Mouse (Mus musculus): ENCODE results near the gene Iqcd. TPM values are rescaled to one million over a fixed set of nuclear protein-coding genes. Genes with fewer than 3 reads are reported as not detected.

The Iqcd gene
- polyA plus RNA-seq, 1 experiment from 2014 or later: 1.1 TPM

DNA sequence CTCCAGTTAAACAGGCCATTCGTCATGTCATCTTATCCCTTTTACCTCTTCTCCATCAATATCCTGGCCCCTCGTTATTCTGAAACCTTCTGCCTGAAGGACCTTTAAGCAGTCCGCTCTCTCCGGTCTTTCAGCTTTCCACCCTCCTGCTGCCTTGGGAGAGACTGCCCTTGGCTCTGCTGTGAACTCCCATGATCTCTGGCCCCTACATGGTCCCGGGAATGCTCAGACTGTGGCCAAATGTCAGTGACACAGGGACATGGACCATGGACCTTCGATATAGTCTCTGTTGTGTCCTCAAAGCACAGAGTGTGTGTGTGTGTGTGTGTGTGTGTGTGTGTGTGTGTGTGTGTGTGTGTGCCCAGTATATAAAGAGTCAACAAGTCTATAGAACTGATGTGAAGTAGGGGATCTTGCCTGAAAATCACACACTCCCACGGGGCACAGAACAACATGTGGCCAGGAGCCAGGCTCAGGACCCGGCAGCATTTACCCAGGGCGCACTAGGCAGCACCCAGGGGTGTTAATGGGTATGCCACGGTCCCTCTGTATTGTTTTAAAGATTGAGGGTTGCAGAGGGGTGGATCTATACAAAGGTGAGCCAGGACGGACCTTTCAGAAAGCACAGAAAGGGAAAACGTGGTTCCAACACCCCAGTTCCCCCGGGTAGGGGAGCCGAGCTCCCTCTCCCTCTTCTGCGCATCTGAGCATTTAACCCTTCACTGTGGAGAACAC, 23.5 kb upstream of the Iqcd start:
- H3K4me2 ChIP-seq (ENCODE audit: low read length): no peak overlapping the region

DNA sequence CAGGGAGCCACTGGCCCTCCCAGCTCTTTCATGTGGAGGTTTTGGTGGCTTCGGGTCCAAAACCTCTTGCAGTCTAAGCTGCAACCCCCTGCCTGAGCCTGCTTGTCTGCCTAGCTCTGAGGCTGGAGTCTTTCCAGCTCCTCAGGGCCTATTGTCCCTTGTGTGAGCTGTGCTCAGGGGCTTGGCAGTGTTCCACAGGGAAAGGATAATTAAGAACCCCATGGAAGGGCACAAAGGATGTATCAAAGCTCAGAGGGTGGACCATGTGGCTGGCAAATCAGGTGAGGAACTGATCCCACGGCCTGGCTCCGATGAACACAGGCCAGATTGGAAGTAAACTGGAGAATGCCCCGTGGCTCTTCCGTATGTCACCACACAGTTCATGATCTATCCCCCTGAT, 22.7 kb upstream of the Iqcd start:
- H3K4me3 ChIP-seq (replicated peaks; ENCODE audit: low read depth, low read length): no peak overlapping the region
- no peak overlapping the region for H3K4me2 ChIP-seq (ENCODE audit: low read length)
- H3K27me3 ChIP-seq (ENCODE audit: insufficient read depth, low read length): no peaks in the 10 kb centered on the region
- 0 out of 2 replicates have a peak, but pooled peaks cover 2% of the 10 kb centered on the region for H3K36me3 ChIP-seq (ENCODE audit: insufficient read depth, low read length)
- H3K9me3 ChIP-seq (replicated peaks; ENCODE audit: low read length): no peaks in the 10 kb centered on the region
- peak overlapping the region; percentile 2; the same call in 1 of the 2 replicates for H3K9ac ChIP-seq (ENCODE audit: low read depth, low read length)
- H3K27ac ChIP-seq: peak overlapping the region; percentile 57; the same call in 1 of the 2 replicates
- peaks cover 73% of the 10 kb centered on the region for H3K4me1 ChIP-seq (replicated peaks; ENCODE audit: insufficient read depth, low read length)
- ATAC-seq (replicated peaks; ENCODE audit: low FRiP score, low read depth) (no peak), DNase-seq (ENCODE audit: low spot score) (no peak)
- no peak for TF ChIP-seq CTCF (IDR thresholded peaks at IDR 0.05; ENCODE audit: low read depth)
- WGBS: 69% methylated on average over 5 of the region's 5 CpGs

More for the DNA sequence above, 23.5 kb upstream of the Iqcd start:
- 46% methylated on average over 15 of the region's 15 CpGs for WGBS
- Histone ChIP-seq H3K9me3 (replicated peaks; ENCODE audit: low read length) (no peaks in the 10 kb centered on the region), H3K9ac (ENCODE audit: low read depth, low read length) (0 out of 2 replicates have a peak overlapping the region, but pooled peaks have one; percentile 2), H3K27ac (peak overlapping the region; percentile 57), H3K27me3 (ENCODE audit: insufficient read depth, low read length) (no peaks in the 10 kb centered on the region), H3K36me3 (ENCODE audit: insufficient read depth, low read length) (0 out of 2 replicates have a peak, but pooled peaks cover 2% of the 10 kb centered on the region), H3K4me3 (replicated peaks; ENCODE audit: low read depth, low read length) (no peak overlapping the region), H3K4me1 (replicated peaks; ENCODE audit: insufficient read depth, low read length) (peaks cover 66% of the 10 kb centered on the region)
- DNase-seq (ENCODE audit: low spot score): peak; percentile 53
- TF ChIP-seq CTCF (IDR thresholded peaks at IDR 0.05; ENCODE audit: low read depth): no peak
- ATAC-seq (replicated peaks; ENCODE audit: low FRiP score, low read depth): no peak

DNA sequence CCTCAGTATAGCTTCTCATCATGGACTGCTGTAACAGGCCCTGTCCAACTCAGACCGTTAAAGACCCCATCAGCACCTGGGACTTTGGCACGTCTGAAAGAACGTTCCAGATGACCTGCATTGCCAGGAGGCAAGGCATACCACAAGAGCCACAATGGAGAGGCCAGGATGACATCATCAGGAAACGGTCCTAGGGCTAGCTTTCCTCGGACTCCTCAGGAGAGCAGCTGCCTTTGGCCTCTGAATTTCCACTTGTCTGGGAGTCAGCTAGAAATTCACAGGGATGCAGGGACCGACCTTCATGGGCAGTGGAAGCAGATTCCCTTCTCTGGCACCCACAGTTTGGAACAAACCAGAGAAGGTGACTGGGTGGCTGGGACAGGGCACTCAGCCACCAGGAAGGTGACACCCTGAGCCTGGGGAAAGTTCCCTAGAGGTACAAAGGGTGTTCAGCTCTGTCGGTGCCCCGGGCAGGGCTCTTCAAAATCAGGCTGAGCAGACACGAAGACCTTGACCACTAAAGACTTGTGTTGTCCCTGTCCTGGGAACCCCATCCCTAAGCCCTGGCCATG, 22.0 kb upstream of the Iqcd start:
- TF ChIP-seq CTCF (IDR thresholded peaks at IDR 0.05; ENCODE audit: low read depth): no peak
- Histone ChIP-seq H3K27ac (peak overlapping the region; percentile 66), H3K9ac (ENCODE audit: low read depth, low read length) (0 out of 2 replicates have a peak overlapping the region, but pooled peaks have one; percentile 8), H3K27me3 (ENCODE audit: insufficient read depth, low read length) (no peaks in the 10 kb centered on the region), H3K9me3 (replicated peaks; ENCODE audit: low read length) (no peaks in the 10 kb centered on the region), H3K36me3 (ENCODE audit: insufficient read depth, low read length) (0 out of 2 replicates have a peak, but pooled peaks cover 2% of the 10 kb centered on the region), H3K4me3 (replicated peaks; ENCODE audit: low read depth, low read length) (no peak overlapping the region), H3K4me1 (replicated peaks; ENCODE audit: insufficient read depth, low read length) (peaks cover 78% of the 10 kb centered on the region), H3K4me2 (ENCODE audit: low read length) (no peak overlapping the region)
- WGBS: 39% methylated on average over 9 of the region's 9 CpGs
- ATAC-seq (replicated peaks; ENCODE audit: low FRiP score, low read depth): no peak
- no peak for DNase-seq (ENCODE audit: low spot score)

DNA sequence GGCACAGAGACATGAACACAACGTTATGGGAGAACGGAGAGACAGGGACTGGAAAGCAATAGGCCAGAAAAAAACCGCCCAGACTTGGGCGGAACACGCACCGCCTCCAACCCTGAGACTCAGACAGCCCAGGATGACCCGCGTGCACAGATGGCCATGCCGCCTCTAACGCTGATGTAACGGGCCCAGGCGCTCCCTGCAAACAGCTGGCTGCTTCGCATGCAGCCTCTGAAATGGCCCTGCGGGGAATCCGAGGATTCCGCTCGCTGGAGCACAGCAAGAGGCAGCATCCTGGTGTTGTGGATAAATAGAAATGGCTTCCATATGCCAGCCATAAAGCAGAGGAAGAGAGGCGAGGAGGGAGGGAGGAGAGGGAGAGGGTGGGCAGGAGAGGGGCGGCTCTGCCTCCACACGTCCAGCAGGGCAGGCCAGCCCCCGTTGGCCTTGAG, 21.5 kb upstream of the Iqcd start:
- Histone ChIP-seq H3K4me1 (replicated peaks; ENCODE audit: insufficient read depth, low read length) (peaks cover 77% of the 10 kb centered on the region), H3K4me2 (ENCODE audit: low read length) (no peak overlapping the region), H3K27ac (peak overlapping the region; percentile 66), H3K9me3 (replicated peaks; ENCODE audit: low read length) (no peaks in the 10 kb centered on the region), H3K9ac (ENCODE audit: low read depth, low read length) (0 out of 2 replicates have a peak overlapping the region, but pooled peaks have one; percentile 8), H3K36me3 (ENCODE audit: insufficient read depth, low read length) (0 out of 2 replicates have a peak, but pooled peaks cover 2% of the 10 kb centered on the region), H3K4me3 (replicated peaks; ENCODE audit: low read depth, low read length) (no peak overlapping the region), H3K27me3 (ENCODE audit: insufficient read depth, low read length) (no peaks in the 10 kb centered on the region)
- ATAC-seq (replicated peaks; ENCODE audit: low FRiP score, low read depth) (no peak), DNase-seq (ENCODE audit: low spot score) (peak; percentile 71)
- 26% methylated on average over 21 of the region's 21 CpGs for WGBS
- TF ChIP-seq CTCF (IDR thresholded peaks at IDR 0.05; ENCODE audit: low read depth): no peak

DNA sequence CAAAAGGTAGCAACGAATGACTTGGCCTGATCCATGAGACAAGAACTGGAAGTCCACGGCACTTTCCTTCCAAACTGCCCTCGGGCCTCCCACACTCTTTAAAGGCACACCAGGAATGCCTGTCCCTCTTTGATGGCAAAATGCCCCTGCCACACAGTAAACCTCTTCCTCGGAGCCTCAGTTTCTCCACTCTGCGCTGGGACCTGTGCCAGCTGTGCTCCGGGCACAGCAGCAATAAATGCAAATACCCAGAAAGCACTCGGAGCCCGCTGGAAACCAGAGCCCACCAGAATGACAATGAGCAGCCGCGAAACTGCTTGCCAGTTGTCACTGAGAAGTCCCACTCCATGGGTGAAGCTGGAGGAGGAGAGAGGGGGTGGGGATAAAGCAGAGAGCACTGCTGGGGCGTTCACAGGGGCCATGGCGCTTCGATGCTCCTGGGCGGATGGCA, 21.0 kb upstream of the Iqcd start:
- Histone ChIP-seq H3K4me3 (replicated peaks; ENCODE audit: low read depth, low read length) (no peak overlapping the region), H3K27ac (peak overlapping the region; percentile 66), H3K36me3 (ENCODE audit: insufficient read depth, low read length) (0 out of 2 replicates have a peak, but pooled peaks cover 2% of the 10 kb centered on the region), H3K27me3 (ENCODE audit: insufficient read depth, low read length) (no peaks in the 10 kb centered on the region), H3K4me1 (replicated peaks; ENCODE audit: insufficient read depth, low read length) (peaks cover 76% of the 10 kb centered on the region), H3K4me2 (ENCODE audit: low read length) (no peak overlapping the region), H3K9ac (ENCODE audit: low read depth, low read length) (0 out of 2 replicates have a peak overlapping the region, but pooled peaks have one; percentile 8), H3K9me3 (replicated peaks; ENCODE audit: low read length) (no peaks in the 10 kb centered on the region)
- ATAC-seq (replicated peaks; ENCODE audit: low FRiP score, low read depth) (no peak), DNase-seq (ENCODE audit: low spot score) (no peak)
- 45% methylated on average over 14 of the region's 14 CpGs for WGBS
- no peak for TF ChIP-seq CTCF (IDR thresholded peaks at IDR 0.05; ENCODE audit: low read depth)

DNA sequence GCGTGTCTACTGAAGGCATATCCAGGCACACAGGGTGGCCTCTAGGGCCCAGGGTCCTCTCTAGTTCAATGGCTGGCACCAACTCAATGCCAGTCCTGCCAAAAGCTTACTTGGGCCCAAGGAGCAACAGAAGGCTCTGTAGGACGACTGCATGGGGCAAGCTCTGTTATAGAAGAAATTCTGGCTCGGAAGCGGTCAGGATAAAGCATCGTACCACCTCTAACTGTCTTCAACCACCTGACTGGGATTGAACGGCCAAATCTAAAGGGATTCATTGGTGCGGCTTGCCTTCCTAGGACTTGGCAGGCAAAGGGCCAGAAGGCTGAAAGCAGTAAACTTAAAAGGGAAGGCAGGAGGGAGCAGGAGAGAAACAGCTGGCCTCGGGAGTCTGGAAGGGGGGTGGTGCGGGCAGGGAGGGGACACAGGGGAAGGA, 20.5 kb upstream of the Iqcd start:
- Histone ChIP-seq H3K9ac (ENCODE audit: low read depth, low read length) (0 out of 2 replicates have a peak overlapping the region, but pooled peaks have one; percentile 31), H3K36me3 (ENCODE audit: insufficient read depth, low read length) (0 out of 2 replicates have a peak, but pooled peaks cover 7% of the 10 kb centered on the region), H3K27ac (no peak overlapping the region), H3K4me1 (replicated peaks; ENCODE audit: insufficient read depth, low read length) (peaks cover 70% of the 10 kb centered on the region), H3K4me2 (ENCODE audit: low read length) (no peak overlapping the region), H3K27me3 (ENCODE audit: insufficient read depth, low read length) (no peaks in the 10 kb centered on the region), H3K4me3 (replicated peaks; ENCODE audit: low read depth, low read length) (no peak overlapping the region), H3K9me3 (replicated peaks; ENCODE audit: low read length) (no peaks in the 10 kb centered on the region)
- ATAC-seq (replicated peaks; ENCODE audit: low FRiP score, low read depth) (no peak), DNase-seq (ENCODE audit: low spot score) (no peak)
- TF ChIP-seq CTCF (IDR thresholded peaks at IDR 0.05; ENCODE audit: low read depth): no peak
- 58% methylated on average over 9 of the region's 9 CpGs for WGBS
